Mouse (Mus musculus) limb, embryonic 14.5 days (tissue): Measurements from ENCODE around the gene Pigx. TPM values are rescaled to one million over a fixed set of nuclear protein-coding genes. Genes with fewer than 3 reads are reported as not detected.

ENCODE experiments used
- ATAC-seq: fragments of 200-750 bp; cut with Nextera tagmentation; 2 replicates; pipeline ENCODE4 v1.8.0; 2017; ENCODE audit warnings: low read depth, moderate number of reproducible peaks, moderate TSS enrichment; ENCODE audit not compliant: low FRiP score
- DNase-seq: peaks from one replicate; pipeline ENCODE4 v3.0.0-alpha.2; 2015; ENCODE audit warnings: low spot score
- H3K27ac ChIP-seq: fragments of 300-500 bp; sonication (generic); replicated peaks from 2 replicates; pipeline ENCODE4 v1.5.1; 2014; ENCODE audit warnings: low read depth, mild to moderate bottlenecking, low read length, moderate library complexity, mixed read lengths
- H3K27me3 ChIP-seq: fragments of 300-500 bp; sonication (generic); 2 replicates; pipeline ENCODE4 v1.6.1; 2014; ENCODE audit warnings: low read length, mixed read lengths; ENCODE audit not compliant: control insufficient read depth, insufficient read depth
- H3K36me3 ChIP-seq: fragments of 300-500 bp; sonication (generic); 2 replicates; pipeline ENCODE4 v1.6.1; 2014; ENCODE audit warnings: mild to moderate bottlenecking, low read length, moderate library complexity, mixed read lengths; ENCODE audit not compliant: control insufficient read depth, insufficient read depth
- H3K4me1 ChIP-seq: fragments of 300-500 bp; sonication (generic); 2 replicates; pipeline ENCODE4 v1.6.1; 2014; ENCODE audit warnings: antibody characterized with exemption, low read length, mixed read lengths; ENCODE audit not compliant: control insufficient read depth, insufficient read depth
- H3K4me2 ChIP-seq: fragments of 300-500 bp; sonication (generic); replicated peaks from 2 replicates; pipeline ENCODE4 v1.6.1; 2014; ENCODE audit warnings: low read depth, mild to moderate bottlenecking, low read length, moderate library complexity; ENCODE audit not compliant: severe bottlenecking
- H3K4me3 ChIP-seq: fragments of 300-500 bp; sonication (generic); replicated peaks from 2 replicates; pipeline ENCODE4 v1.5.1; 2014; ENCODE audit warnings: low read length
- H3K9ac ChIP-seq: fragments of 300-500 bp; sonication (generic); 2 replicates; pipeline ENCODE4 v1.6.1; 2014; ENCODE audit warnings: mild to moderate bottlenecking, low read depth, low read length, moderate library complexity; ENCODE audit not compliant: severe bottlenecking
- H3K9me3 ChIP-seq: fragments of 300-500 bp; sonication (generic); 2 replicates; pipeline ENCODE4 v1.6.1; 2016; ENCODE audit warnings: low read length; ENCODE audit not compliant: control insufficient read depth
- POLR2A ChIP-seq: fragments of 200-500 bp; IDR thresholded peaks from 2 replicates; pipeline ENCODE4 v1.8.0; 2012; ENCODE audit warnings: inconsistent platforms, mild to moderate bottlenecking, moderate library complexity, borderline replicate concordance; ENCODE audit not compliant: insufficient read depth, insufficient read length; ENCODE audit errors: extremely low read depth
- WGBS: fragments of 180-500 bp; shearing (Covaris S2); extraction: QIAGEN DNeasy Blood & Tissue Kit; methylation state at CpG from one replicate; pipeline ENCODE4 v1.1.7; 2014; 5-methylcytosine and 5-hydroxymethylcytosine counted together
- polyA plus RNA-seq, 2 experiments: library from polyadenylated mRNA; depleted of rRNA in 1 of 2; stranded (reverse) in 1 of 2; unstranded in 1 of 2; fragments of >200 nt; fragmentation: Nextera tagmentation in 1 of 2; extraction: Ambion mirVana in 1 of 2; gene quantifications; 2 replicates each; pipeline versions ENCODE4 v1.2.1 to v1.2.3; 2012 to 2014

Gene Pigx
- polyA plus RNA-seq, 2 experiments: 71.1 to 105 TPM

GRCm38 (mm10) chr16:32108578-32108977 lies 9.0 kb upstream of the Pigx start:
- Histone ChIP-seq H3K36me3 (peaks cover 39% of the 10 kb centered on the region), H3K27me3 (no peaks in the 10 kb centered on the region), H3K9ac (no peak overlapping the region), H3K4me1 (no peaks in the 10 kb centered on the region), H3K9me3 (no peaks in the 10 kb centered on the region), H3K4me2 (no peak overlapping the region), H3K4me3 (no peak overlapping the region), H3K27ac (no peak overlapping the region)
- no peak for TF ChIP-seq POLR2A
- DNase-seq (no peak), ATAC-seq (no peak)
- 90% methylated on average over 2 of the region's 2 CpGs for WGBS

GRCm38 (mm10) chr16:32108170-32108569 lies 8.6 kb upstream of the Pigx start:
- 83% methylated on average over 7 of the region's 7 CpGs for WGBS
- ATAC-seq: no peak

GRCm38 (mm10) chr16:32107342-32108045 lies 8.0 kb upstream of the Pigx start:
- ATAC-seq (no peak), DNase-seq (no peak)
- H3K4me1 ChIP-seq: no peaks in the 10 kb centered on the region
- H3K36me3 ChIP-seq: peaks cover 41% of the 10 kb centered on the region
- H3K27me3 ChIP-seq: no peaks in the 10 kb centered on the region
- H3K4me3 ChIP-seq: no peak overlapping the region
- TF ChIP-seq POLR2A: no peak
- no peak overlapping the region for H3K27ac ChIP-seq
- H3K9me3 ChIP-seq: no peaks in the 10 kb centered on the region
- WGBS: 85% methylated on average over 12 of the region's 12 CpGs
- no peak overlapping the region for H3K9ac ChIP-seq
- no peak overlapping the region for H3K4me2 ChIP-seq

More at GRCm38 (mm10) chr16:32108170-32108569, 8.6 kb upstream of the Pigx start:
- no peak for DNase-seq
- no peak overlapping the region for H3K4me2 ChIP-seq
- no peaks in the 10 kb centered on the region for H3K4me1 ChIP-seq
- H3K36me3 ChIP-seq: peaks cover 41% of the 10 kb centered on the region
- no peak for TF ChIP-seq POLR2A
- no peak overlapping the region for H3K4me3 ChIP-seq
- H3K27me3 ChIP-seq: no peaks in the 10 kb centered on the region
- H3K9me3 ChIP-seq: no peaks in the 10 kb centered on the region
- no peak overlapping the region for H3K9ac ChIP-seq
- H3K27ac ChIP-seq: no peak overlapping the region

GRCm38 (mm10) chr16:32105698-32106097 lies 6.2 kb upstream of the Pigx start:
- Histone ChIP-seq H3K4me3 (no peak overlapping the region), H3K27me3 (no peaks in the 10 kb centered on the region), H3K27ac (no peak overlapping the region), H3K4me2 (no peak overlapping the region), H3K9ac (no peak overlapping the region), H3K4me1 (no peaks in the 10 kb centered on the region), H3K9me3 (no peaks in the 10 kb centered on the region), H3K36me3 (peaks cover 41% of the 10 kb centered on the region)
- no peak for TF ChIP-seq POLR2A
- WGBS: 96% methylated on average over 1 of the region's 1 CpGs
- DNase-seq (no peak), ATAC-seq (no peak)

- Histone ChIP-seq H3K27me3 (no peaks in the 10 kb centered on the region), H3K27ac (no peak overlapping the region), H3K9me3 (no peaks in the 10 kb centered on the region), H3K9ac (no peak overlapping the region), H3K36me3 (peaks cover 32% of the 10 kb centered on the region), H3K4me1 (peaks cover 8% of the 10 kb centered on the region; the same call in 1 of the 2 replicates), H3K4me2 (no peak overlapping the region), H3K4me3 (no peak overlapping the region)
- 86% methylated on average over 13 of the region's 13 CpGs for WGBS
- DNase-seq: no peak
- no peak for ATAC-seq
- no peak for TF ChIP-seq POLR2A
Measured at GRCm38 (mm10) chr16:32102295-32102694, 2.8 kb upstream of the Pigx start.
